Comparison of ENCODE assay signal across 45 mouse cellular contexts in genomic region chr11:89071522-89071921, GRCm38 (mm10). TPM values are rescaled to one million over a fixed set of nuclear protein-coding genes. Genes with fewer than 3 reads are reported as not detected.
"Had no signal": no experiment of that assay in that cellular context is flagged by ENCODE, and none has a peak within 500 bp of the region (broad histone marks: within the 10 kb centered on the region; RNA-seq: fewer than 3 reads in every experiment).

No protein-coding gene starts in this region.

- H3K27me3 ChIP-seq: heart, embryonic 12.5 days; heart, embryonic 13.5 days; heart, embryonic 15.5 days; hindbrain, embryonic 12.5 days; hindbrain, embryonic 15.5 days; intestine, embryonic 15.5 days had no signal

- H3K4me3 ChIP-seq: heart, embryonic 10.5 days; heart, embryonic 12.5 days; heart, embryonic 13.5 days; heart, embryonic 15.5 days; hindbrain, embryonic 10.5 days; hindbrain, embryonic 12.5 days; hindbrain, embryonic 13.5 days; hindbrain, embryonic 15.5 days; intestine, embryonic 15.5 days; kidney, embryonic 15.5 days; layer of hippocampus, adult 2 months had no signal

- H3K36me3 ChIP-seq: heart, embryonic 10.5 days; heart, embryonic 12.5 days; heart, embryonic 13.5 days; heart, embryonic 15.5 days; hindbrain, embryonic 10.5 days; hindbrain, embryonic 12.5 days; hindbrain, embryonic 13.5 days; hindbrain, embryonic 15.5 days; intestine, embryonic 15.5 days; kidney, embryonic 15.5 days had no signal

- H3K27ac ChIP-seq: heart, embryonic 10.5 days; heart, embryonic 13.5 days; heart, embryonic 15.5 days; hindbrain, embryonic 10.5 days; hindbrain, embryonic 12.5 days; hindbrain, embryonic 13.5 days; hindbrain, embryonic 14.5 days; hindbrain, embryonic 15.5 days; hindbrain, postnatal 0 days; intestine, embryonic 15.5 days; kidney, embryonic 15.5 days; kidney, postnatal 0 days; layer of hippocampus, adult 2 months had no signal

- ATAC-seq: hindbrain, embryonic 16.5 days; hindbrain, postnatal 0 days; inflammation-experienced regulatory T-cells, adult 6 months; intestine, embryonic 15.5 days; intestine, embryonic 16.5 days; intestine, postnatal 0 days had no signal

- H3K4me1 ChIP-seq: hindbrain, embryonic 13.5 days; hindbrain, embryonic 15.5 days; intestine, embryonic 15.5 days had no signal

- H3K4me2 ChIP-seq: heart, embryonic 11.5 days; heart, embryonic 12.5 days; heart, embryonic 13.5 days; heart, embryonic 15.5 days; hindbrain, embryonic 12.5 days; hindbrain, embryonic 13.5 days; hindbrain, embryonic 14.5 days; hindbrain, embryonic 15.5 days; intestine, embryonic 15.5 days; kidney, embryonic 15.5 days had no signal

- H3K9ac ChIP-seq: heart, embryonic 12.5 days; heart, embryonic 13.5 days; heart, embryonic 15.5 days; hindbrain, embryonic 12.5 days; hindbrain, embryonic 13.5 days; hindbrain, embryonic 14.5 days; hindbrain, embryonic 15.5 days; intestine, embryonic 15.5 days; kidney, embryonic 15.5 days had no signal

- DNase-seq: heart, postnatal 10 days; heart, postnatal 14 days; heart, postnatal 36 days; heart, postnatal 4 days; kidney, adult 11 months; kidney, adult 18-20 months; kidney, adult 2 months; kidney, adult 8-10 months; kidney, adult 9 months; kidney, postnatal 10 days; kidney, postnatal 14 days; kidney, postnatal 36 days; kidney, postnatal 4 days; layer of hippocampus, adult 9-11 months; layer of hippocampus, postnatal 36 days had no signal

- H3K9me3 ChIP-seq: heart, embryonic 10.5 days; heart, embryonic 12.5 days; heart, embryonic 13.5 days; heart, embryonic 15.5 days; hindbrain, embryonic 10.5 days; hindbrain, embryonic 12.5 days; hindbrain, embryonic 13.5 days; hindbrain, embryonic 15.5 days; intestine, embryonic 15.5 days; kidney, embryonic 15.5 days had no signal

RNA-seq across cellular contexts. Expression of gene Gm525, which starts 2.1 kb away (rescaled TPM):
- total RNA-seq: heart, postnatal 10 days; heart, postnatal 14 days; heart, postnatal 25 days; heart, postnatal 36 days; heart, postnatal 4 days; hematopoietic stem cell, adult 5-6 weeks; hindbrain, postnatal 0 days; layer of hippocampus, adult 18-20 months; layer of hippocampus, adult 2 months; layer of hippocampus, adult 8-10 months; layer of hippocampus, postnatal 10 days; layer of hippocampus, postnatal 14 days; layer of hippocampus, postnatal 25 days; layer of hippocampus, postnatal 36 days had no signal
- polyA plus RNA-seq: heart, embryonic 10.5 days; heart, embryonic 11.5 days; heart, embryonic 12.5 days; heart, embryonic 13.5 days; heart, embryonic 14.5 days; heart, postnatal 0 days; hindbrain, embryonic 10.5 days; hindbrain, embryonic 11.5 days; hindbrain, embryonic 13.5 days; hindbrain, embryonic 14.5 days; hindbrain, embryonic 15.5 days; hindbrain, embryonic 16.5 days; inflammation-experienced regulatory T-cells, adult 6 months; kidney, embryonic 14.5 days; kidney, embryonic 15.5 days had no signal
